19 mouse cellular contexts compared by ENCODE assay signal in the genomic region with DNA sequence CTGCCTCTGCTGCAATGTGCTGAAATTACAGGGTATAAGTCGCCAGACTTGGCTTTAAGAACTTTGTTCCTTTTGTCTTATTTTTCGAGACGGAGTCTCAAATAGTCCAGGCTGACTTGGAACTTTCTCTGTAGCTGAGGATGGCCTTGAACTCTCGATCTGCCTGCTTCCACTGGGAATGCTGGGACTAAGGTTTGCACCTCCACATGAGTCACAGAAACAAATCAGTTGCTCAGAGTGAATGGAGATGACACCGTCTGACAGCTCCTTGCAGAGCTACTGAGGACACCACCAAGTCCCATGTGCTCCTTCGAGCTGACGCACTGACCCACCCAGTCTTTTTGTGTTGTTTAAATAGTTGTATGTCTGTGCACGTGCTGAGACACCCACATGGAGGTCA. TPM values are rescaled to one million over a fixed set of nuclear protein-coding genes. Genes with fewer than 3 reads are reported as not detected.
DNase-seq lines count a peak whose midpoint lies in the region; ATAC-seq lines count a peak whose summit lies in the region.
"Had no signal": no experiment of that assay in that cellular context is flagged by ENCODE, and none has a peak within 500 bp of the region (broad histone marks: within the 10 kb centered on the region; RNA-seq: fewer than 3 reads in every experiment).

No protein-coding gene starts in this region.

- H3K4me1 ChIP-seq in heart, embryonic 11.5 days (ENCODE audit: control insufficient read depth, insufficient read depth, low read length), result peaks cover 19% of the 10 kb centered on the region
- H3K4me1 ChIP-seq in lung, embryonic 16.5 days (replicated peaks; ENCODE audit: control insufficient read depth, insufficient read depth, low read length), result no peaks in the 10 kb centered on the region; the same call in 1 of the 2 replicates
- no peaks in the 10 kb centered on the region; the same call in none of the 2 replicates for H3K4me1 ChIP-seq in brown adipose tissue, adult 24 weeks (ENCODE audit: control insufficient read depth, insufficient read depth, insufficient read length, low read length)
- H3K4me1 ChIP-seq: embryonic facial prominence, embryonic 15.5 days; forebrain, embryonic 15.5 days had no signal

- 81% methylated on average over 8 of the region's 8 CpGs for WGBS in heart, embryonic 11.5 days (ENCODE audit: insufficient replicate concordance)
- WGBS in lung, embryonic 16.5 days, result 75% methylated on average over 8 of the region's 8 CpGs

- peaks cover 24% of the 10 kb centered on the region for H3K36me3 ChIP-seq in heart, embryonic 11.5 days (ENCODE audit: control insufficient read depth, insufficient read depth, low read length)
- H3K36me3 ChIP-seq in lung, embryonic 16.5 days (ENCODE audit: control insufficient read depth, insufficient read depth, low read length), result peaks cover 13% of the 10 kb centered on the region

- no peak for DNase-seq in heart, postnatal 4 days
- DNase-seq in lung, adult 18-20 months, result no peak
- DNase-seq in testis, postnatal 10 days (ENCODE audit: low spot score), result no peak
- DNase-seq: adrenal gland, postnatal 25 days; cerebellum, adult 11 months; cerebellum, adult 8-10 months; embryo, embryonic 11 days; gastrocnemius, postnatal 36 days; heart, adult 18-20 months; kidney, adult 11 months had no signal

- no peak overlapping the region for H3K9ac ChIP-seq in heart, embryonic 11.5 days (ENCODE audit: low read depth, low read length)
- no peak overlapping the region for H3K9ac ChIP-seq in lung, embryonic 16.5 days (ENCODE audit: low read length)
- H3K9ac ChIP-seq: embryonic facial prominence, embryonic 15.5 days; forebrain, embryonic 15.5 days had no signal

- 0 out of 2 replicates have a peak overlapping the region, but pooled peaks have one; percentile 4 for H3K27ac ChIP-seq in heart, embryonic 11.5 days (ENCODE audit: low read depth, low read length)
- H3K27ac ChIP-seq in lung, embryonic 16.5 days (ENCODE audit: low read length), result peak overlapping the region; percentile 21; the same call in 1 of the 2 replicates
- H3K27ac ChIP-seq in brown adipose tissue, adult 24 weeks (replicated peaks; ENCODE audit: low read depth, low read length), result peak overlapping the region; percentile 40; the same call in 1 of the 2 replicates
- H3K27ac ChIP-seq: embryonic facial prominence, embryonic 15.5 days; forebrain, embryonic 15.5 days had no signal

- ATAC-seq in heart, embryonic 11.5 days (replicated peaks; ENCODE audit: insufficient number of reproducible peaks, low FRiP score, low TSS enrichment), result no peak
- ATAC-seq in lung, embryonic 16.5 days (ENCODE audit: low read depth), result no peak
- ATAC-seq: activated CD4-positive, CD25-positive, alpha-beta regulatory T cell, adult 4 months; forebrain, embryonic 15.5 days; hindbrain, embryonic 16.5 days had no signal

- no peaks in the 10 kb centered on the region for H3K27me3 ChIP-seq in heart, embryonic 11.5 days (ENCODE audit: control insufficient read depth, insufficient read depth, low read length)
- no peaks in the 10 kb centered on the region for H3K27me3 ChIP-seq in lung, embryonic 16.5 days (ENCODE audit: control insufficient read depth, insufficient read depth, low read depth, low read length)
- H3K27me3 ChIP-seq: embryonic facial prominence, embryonic 15.5 days; forebrain, embryonic 15.5 days had no signal

- no peak overlapping the region for H3K4me2 ChIP-seq in heart, embryonic 11.5 days
- no peak overlapping the region for H3K4me2 ChIP-seq in lung, embryonic 16.5 days (ENCODE audit: low read depth, low read length)
- H3K4me2 ChIP-seq: embryonic facial prominence, embryonic 15.5 days; forebrain, embryonic 15.5 days had no signal

- no peak overlapping the region for H3K4me3 ChIP-seq in heart, embryonic 11.5 days (ENCODE audit: low read depth, low read length)
- no peak overlapping the region for H3K4me3 ChIP-seq in lung, embryonic 16.5 days (ENCODE audit: low read length)
- H3K4me3 ChIP-seq in brown adipose tissue, adult 24 weeks (ENCODE audit: insufficient read depth, low read depth, low read length), result no peak overlapping the region
- H3K4me3 ChIP-seq: embryonic facial prominence, embryonic 15.5 days; forebrain, embryonic 15.5 days; heart, embryonic 10.5 days had no signal

- no peaks in the 10 kb centered on the region for H3K9me3 ChIP-seq in heart, embryonic 11.5 days (replicated peaks; ENCODE audit: control insufficient read depth, low read length)
- no peaks in the 10 kb centered on the region for H3K9me3 ChIP-seq in lung, embryonic 16.5 days (ENCODE audit: control insufficient read depth, low read length)
- H3K9me3 ChIP-seq: embryonic facial prominence, embryonic 15.5 days; forebrain, embryonic 15.5 days; heart, embryonic 10.5 days had no signal

RNA-seq across cellular contexts. Expression of gene Gmeb1, which starts 8.3 kb away (rescaled TPM):
- polyA plus RNA-seq in heart, embryonic 11.5 days (2014; fragmentation: Nextera tagmentation; extraction: Ambion mirVana), result 28.1 and 28.3 TPM in 2 replicates
- 10 to 100 TPM; 19.4 to 21.1 TPM for total RNA-seq in heart, postnatal 4 days (2021)
- 36.2 and 36.7 TPM in 2 replicates for polyA plus RNA-seq in lung, embryonic 16.5 days (2015; fragmentation: Nextera tagmentation; extraction: Ambion mirVana)
- polyA plus RNA-seq in brown adipose tissue, adult 24 weeks (2012; ENCODE audit: insufficient read depth, insufficient read length, missing spikeins), result 2.1 and 5.2 TPM in 2 replicates

RNA-seq across cellular contexts. Expression of gene Taf12, which starts 21.0 kb away (rescaled TPM):
- polyA plus RNA-seq in heart, embryonic 11.5 days (2014; fragmentation: Nextera tagmentation; extraction: Ambion mirVana), result 35.7 and 37.3 TPM in 2 replicates
- total RNA-seq in heart, postnatal 4 days (2021), result 10 to 100 TPM; 20.2 to 23.8 TPM
- 48.5 and 50.3 TPM in 2 replicates for polyA plus RNA-seq in lung, embryonic 16.5 days (2015; fragmentation: Nextera tagmentation; extraction: Ambion mirVana)
- 25.0 and 27.8 TPM in 2 replicates for polyA plus RNA-seq in brown adipose tissue, adult 24 weeks (2012; ENCODE audit: insufficient read depth, insufficient read length, missing spikeins)

RNA-seq across cellular contexts. Expression of gene Ythdf2, which starts 41.0 kb away (rescaled TPM):
- 72.5 and 77.9 TPM in 2 replicates for polyA plus RNA-seq in heart, embryonic 11.5 days (2014; fragmentation: Nextera tagmentation; extraction: Ambion mirVana)
- 10 to 100 TPM; 48.2 to 51.9 TPM for total RNA-seq in heart, postnatal 4 days (2021)
- polyA plus RNA-seq in lung, embryonic 16.5 days (2015; fragmentation: Nextera tagmentation; extraction: Ambion mirVana), result 87.7 and 97.8 TPM in 2 replicates
- 22.4 and 24.6 TPM in 2 replicates for polyA plus RNA-seq in brown adipose tissue, adult 24 weeks (2012; ENCODE audit: insufficient read depth, insufficient read length, missing spikeins)

RNA-seq across cellular contexts. Expression of gene Rab42, which starts 50.1 kb away (rescaled TPM):
- polyA plus RNA-seq in heart, embryonic 11.5 days (2014; fragmentation: Nextera tagmentation; extraction: Ambion mirVana), result 0.57 and 1.8 TPM in 2 replicates
- 1 to 10 TPM; 1.2 to 1.5 TPM for total RNA-seq in heart, postnatal 4 days (2021)
- polyA plus RNA-seq in lung, embryonic 16.5 days (2015; fragmentation: Nextera tagmentation; extraction: Ambion mirVana), result 2.1 and 2.5 TPM in 2 replicates
- 2.3 TPM in 1 of 2 replicates, not detected in the other for polyA plus RNA-seq in brown adipose tissue, adult 24 weeks (2012; ENCODE audit: insufficient read depth, insufficient read length, missing spikeins)
- total RNA-seq: common myeloid progenitor, adult 5-6 weeks; gastrocnemius, postnatal 36 days had no signal
- polyA plus RNA-seq: activated CD4-positive, CD25-positive, alpha-beta regulatory T cell, adult 4 months had no signal
